Mouse (Mus musculus): ENCODE results near the gene Sgta. TPM values are rescaled to one million over a fixed set of nuclear protein-coding genes. Genes with fewer than 3 reads are reported as not detected.

Sgta gene
- polyA plus RNA-seq (2012; rRNA removed) = 168 and 193 TPM in 2 replicates

DNA sequence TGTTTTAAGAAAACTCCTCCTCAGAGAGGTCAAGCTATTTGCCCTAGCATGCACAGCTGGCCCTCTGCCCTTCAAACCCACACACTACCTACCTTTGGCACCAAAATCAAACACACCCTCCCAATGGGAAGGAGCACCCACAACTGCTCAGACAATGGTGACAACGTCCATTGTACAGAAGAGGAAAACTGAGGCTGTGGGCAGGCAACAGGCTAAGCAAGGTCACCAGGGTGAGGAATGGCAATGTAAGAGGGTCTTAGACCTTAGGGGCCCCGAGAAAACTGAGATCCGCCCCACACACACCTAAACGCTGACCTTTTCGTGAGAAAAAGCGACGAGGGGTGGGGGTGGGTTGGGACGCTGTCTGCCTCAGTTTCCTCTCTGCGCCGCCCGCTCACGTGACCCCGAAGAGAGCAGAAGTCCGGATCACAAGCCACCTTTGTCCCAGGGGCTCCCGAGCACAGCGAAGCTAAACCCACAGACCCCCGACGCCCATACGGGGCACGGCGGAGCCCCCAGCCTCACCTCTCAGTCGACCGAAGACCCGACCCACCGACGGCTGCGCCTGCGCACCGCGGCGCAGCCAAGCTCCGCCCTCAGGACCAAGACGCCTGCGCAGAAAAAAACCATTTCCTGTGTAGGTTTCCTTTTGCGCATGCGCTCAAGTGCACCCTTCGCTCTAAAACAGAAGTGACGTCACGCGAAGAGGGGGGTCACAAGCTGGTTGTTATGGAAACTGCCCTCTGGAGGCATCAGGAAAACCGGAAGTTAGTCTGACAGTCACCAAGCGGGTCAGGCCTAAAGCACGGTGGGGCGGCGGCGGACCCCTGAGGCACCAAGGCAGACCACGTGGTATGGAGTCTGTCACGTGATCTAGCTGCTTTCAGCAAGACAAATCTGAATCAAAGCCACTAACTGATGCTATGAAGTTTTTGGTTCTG, at the start of gene Sgta:
Gene Sgta (minus strand): TSS at position 579 of the 941 bp plus-strand sequence.

GRCm38 (mm10) chr10:81105565-81106112, 45.7 kb upstream of the Sgta start, which contains the start of gene Map2k2:
Gene Map2k2 (plus strand): TSS chr10:81105915.

DNA sequence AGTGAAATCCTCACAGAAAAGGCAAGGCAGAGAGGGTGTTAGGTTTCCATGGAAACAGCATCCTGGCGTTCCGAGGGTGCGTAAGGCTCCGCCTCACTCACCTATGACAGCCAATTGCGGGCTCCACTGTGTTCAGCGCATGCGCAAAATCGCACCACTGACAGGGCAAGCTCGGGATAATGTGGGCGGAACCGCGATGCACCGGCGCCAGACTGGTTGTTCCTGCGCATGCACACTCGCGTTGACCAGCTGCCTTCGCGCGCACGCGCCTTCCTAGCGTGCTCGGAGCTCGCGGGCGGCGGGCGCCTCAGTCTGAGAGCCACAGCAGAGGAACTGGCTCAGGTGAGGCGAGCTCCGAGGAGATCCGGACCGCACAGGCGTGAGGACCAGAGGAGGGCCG, 9.9 kb upstream of the Sgta start, which contains the start of gene Thop1:
Gene Thop1 (plus strand): TSS at position 200 of the 400 bp plus-strand sequence.

DNA sequence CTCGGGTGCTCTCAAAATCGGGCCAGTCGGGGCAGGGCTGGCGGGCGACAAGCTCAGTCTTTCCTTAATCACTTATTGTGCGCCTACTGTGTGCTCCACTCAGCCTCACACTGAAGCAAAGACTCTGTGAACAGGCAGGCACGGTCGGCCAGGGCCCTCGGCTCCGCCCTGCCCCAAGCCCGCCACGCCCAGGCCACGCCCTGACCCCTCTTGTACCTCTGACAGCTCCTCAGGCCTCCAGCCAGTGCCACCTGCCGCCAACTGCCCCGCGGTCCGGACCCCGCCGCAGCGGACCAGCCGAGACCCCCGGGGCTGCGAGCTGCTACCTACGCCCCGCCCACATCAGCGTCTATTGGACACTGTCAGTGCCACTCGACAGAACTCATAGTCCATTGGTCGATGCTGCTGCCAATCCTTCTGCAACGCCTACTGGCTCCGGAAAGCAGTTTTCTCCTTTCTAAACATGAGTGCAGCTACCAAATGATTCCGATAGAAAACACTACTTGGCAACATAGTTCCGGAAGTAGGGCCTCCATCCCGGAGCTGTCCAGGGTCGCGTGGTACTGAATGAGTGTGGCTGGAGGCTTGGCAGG, 22.9 kb downstream of the Sgta start, which contains the start of gene Slc39a3:
Gene Slc39a3 (minus strand): TSS at position 439 of the 593 bp plus-strand sequence.

DNA sequence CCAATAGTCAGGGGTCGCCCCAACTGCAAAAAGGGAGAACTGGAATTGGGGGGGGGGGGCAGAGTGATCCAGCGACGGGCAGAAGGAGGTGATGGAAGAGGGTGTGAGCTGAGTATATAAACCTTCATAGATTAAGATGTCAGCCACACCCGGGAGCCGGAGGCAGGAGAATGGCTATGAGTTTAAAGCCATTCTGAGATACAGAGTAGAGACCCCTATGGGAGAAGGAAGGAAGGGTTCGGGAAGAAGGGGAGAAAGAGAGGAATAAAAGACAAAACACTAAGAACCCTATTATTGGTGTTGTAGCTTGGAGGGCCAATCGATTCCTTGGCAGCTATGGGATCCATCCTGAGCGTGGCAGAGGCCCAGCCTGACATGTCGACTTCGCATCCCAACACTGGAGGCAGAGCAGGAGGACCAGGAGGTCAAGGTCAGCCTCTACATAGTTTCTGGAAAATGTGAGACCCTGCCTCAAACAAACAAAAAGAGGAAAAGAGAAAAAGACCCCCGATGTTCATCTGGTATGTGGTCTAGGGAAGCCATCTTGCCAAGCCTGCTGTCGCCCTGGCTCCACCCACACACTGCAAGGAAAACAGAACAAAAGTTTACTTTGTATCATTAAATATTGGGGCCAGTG, 34.2 kb downstream of the Sgta start, which contains the start of gene Diras1:
Gene Diras1 (minus strand): TSS at position 24 of the 637 bp plus-strand sequence.

GRCm38 (mm10) chr10:81014393-81015384, 45.3 kb downstream of the Sgta start, which contains the start of gene Gng7:
Gene Gng7 (minus strand): TSS chr10:81014945.

Other genes with a start within 250 kb of the Sgta start
- gene Jsrp1, start 246.7 kb downstream of the Sgta start, polyA plus RNA-seq (2012; rRNA removed) = 1.2 and 1.5 TPM in 2 replicates
- 668 and 753 TPM in 2 replicates for gene Oaz1, start 233.5 kb downstream of the Sgta start, polyA plus RNA-seq (2012; rRNA removed)
- 0.46 and 0.48 TPM in 2 replicates for gene Lingo3, start 216.1 kb downstream of the Sgta start, polyA plus RNA-seq (2012; rRNA removed)
- gene Lsm7, start 205.0 kb downstream of the Sgta start, polyA plus RNA-seq (2012; rRNA removed) = 416 and 423 TPM in 2 replicates
- 43.7 and 57.8 TPM in 2 replicates for gene Sppl2b, start 204.9 kb downstream of the Sgta start, polyA plus RNA-seq (2012; rRNA removed)
- gene Tmprss9, start 188.3 kb downstream of the Sgta start, polyA plus RNA-seq (2012; rRNA removed) = 0.01 and 0.02 TPM in 2 replicates
- 199 and 235 TPM in 2 replicates for gene Timm13, start 159.2 kb downstream of the Sgta start, polyA plus RNA-seq (2012; rRNA removed)
- gene Lmnb2, start 141.9 kb downstream of the Sgta start, polyA plus RNA-seq (2012; rRNA removed) = 69.6 and 106 TPM in 2 replicates
- 12.2 and 15.1 TPM in 2 replicates for gene Gadd45b, start 130.1 kb downstream of the Sgta start, polyA plus RNA-seq (2012; rRNA removed)
- gene Gng7, start 45.2 kb downstream of the Sgta start, polyA plus RNA-seq (2012; rRNA removed) = 3.4 and 5.5 TPM in 2 replicates
- gene Diras1, start 34.5 kb downstream of the Sgta start, polyA plus RNA-seq (2012; rRNA removed) = 5.8 and 6.1 TPM in 2 replicates
- gene Slc39a3, start 22.8 kb downstream of the Sgta start, polyA plus RNA-seq (2012; rRNA removed) = 26.5 and 35.6 TPM in 2 replicates
- gene Thop1, start 9.9 kb upstream of the Sgta start, polyA plus RNA-seq (2012; rRNA removed) = 62.7 and 69.0 TPM in 2 replicates
- 0.52 and 0.73 TPM in 2 replicates for gene Creb3l3, start 38.7 kb upstream of the Sgta start, polyA plus RNA-seq (2012; rRNA removed)
- gene Map2k2, start 45.7 kb upstream of the Sgta start, polyA plus RNA-seq (2012; rRNA removed) = 167 and 173 TPM in 2 replicates
- 12.7 and 17.8 TPM in 2 replicates for gene Zbtb7a, start 75.0 kb upstream of the Sgta start, polyA plus RNA-seq (2012; rRNA removed)
- gene Pias4, start 107.7 kb upstream of the Sgta start, polyA plus RNA-seq (2012; rRNA removed) = 39.5 and 41.3 TPM in 2 replicates
- 1,158 and 1,360 TPM in 2 replicates for gene Eef2, start 116.5 kb upstream of the Sgta start, polyA plus RNA-seq (2012; rRNA removed)
- 63.2 and 71.7 TPM in 2 replicates for gene Dapk3, start 122.8 kb upstream of the Sgta start, polyA plus RNA-seq (2012; rRNA removed)
- gene 4930442H23Rik, start 123.7 kb upstream of the Sgta start, polyA plus RNA-seq (2012; rRNA removed) = not detected in 2 replicates
- 0.02 and 0.04 TPM in 2 replicates for gene Nmrk2, start 141.9 kb upstream of the Sgta start, polyA plus RNA-seq (2012; rRNA removed)
- gene Atcay, start 170.7 kb upstream of the Sgta start, polyA plus RNA-seq (2012; rRNA removed) = 25.0 and 36.7 TPM in 2 replicates
- gene Zfr2, start 173.0 kb upstream of the Sgta start, polyA plus RNA-seq (2012; rRNA removed) = 16.3 and 16.6 TPM in 2 replicates
- 4.0 and 4.3 TPM in 2 replicates for gene Matk, start 192.8 kb upstream of the Sgta start, polyA plus RNA-seq (2012; rRNA removed)
- gene Mrpl54, start 206.8 kb upstream of the Sgta start, polyA plus RNA-seq (2012; rRNA removed) = 91.5 and 109 TPM in 2 replicates
- gene Apba3, start 206.8 kb upstream of the Sgta start, polyA plus RNA-seq (2012; rRNA removed) = 25.6 and 44.9 TPM in 2 replicates
- gene Tjp3, start 231.4 kb upstream of the Sgta start, polyA plus RNA-seq (2012; rRNA removed) = 2.6 and 4.2 TPM in 2 replicates
- gene Pip5k1c, start 232.8 kb upstream of the Sgta start, polyA plus RNA-seq (2012; rRNA removed) = 84.4 and 91.7 TPM in 2 replicates

Data from central nervous system, embryonic 11.5 days (tissue).